Mouse (Mus musculus): ENCODE measurements around the gene Rab11fip3. TPM values are rescaled to one million over a fixed set of nuclear protein-coding genes. Genes with fewer than 3 reads are reported as not detected.
A peak's percentile ranks its signal among the peaks of the same experiment; 100 is the strongest.

The Rab11fip3 gene
- polyA plus RNA-seq, 1 experiment from 2014 or later = 13.0 TPM

GRCm38 (mm10) chr17:26094531-26095110 lies 25.3 kb upstream of the Rab11fip3 start:
- H3K9ac ChIP-seq (ENCODE audit: low read depth, low read length) = peak overlapping the region; percentile 95
- peak overlapping the region; percentile 78; the same call in 1 of the 2 replicates for H3K27ac ChIP-seq (ENCODE audit: low read length)
- 29% methylated on average over 9 of the region's 9 CpGs for WGBS
- no peaks in the 10 kb centered on the region for H3K9me3 ChIP-seq (ENCODE audit: control insufficient read depth, low read length)
- peak overlapping the region; percentile 75 for H3K4me3 ChIP-seq (ENCODE audit: low read length)
- peaks cover 3% of the 10 kb centered on the region; the same call in 1 of the 2 replicates for H3K36me3 ChIP-seq (ENCODE audit: control insufficient read depth, insufficient read depth, low read length)
- H3K4me1 ChIP-seq (ENCODE audit: control insufficient read depth, insufficient read depth, low read length) = peaks cover 7% of the 10 kb centered on the region
- H3K27me3 ChIP-seq (replicated peaks; ENCODE audit: control insufficient read depth, insufficient read depth, low read length) = no peaks in the 10 kb centered on the region
- peak overlapping the region; percentile 81 for H3K4me2 ChIP-seq (ENCODE audit: low read depth, low read length)
- no peak for ATAC-seq

- Histone ChIP-seq H3K9me3 (ENCODE audit: control insufficient read depth, low read length) (no peaks in the 10 kb centered on the region), H3K9ac (ENCODE audit: low read depth, low read length) (peak within 1 kb of the TSS; percentile 79), H3K36me3 (ENCODE audit: control insufficient read depth, insufficient read depth, low read length) (peaks cover 3% of the 10 kb centered on the region; the same call in 1 of the 2 replicates), H3K4me1 (ENCODE audit: control insufficient read depth, insufficient read depth, low read length) (peaks cover 7% of the 10 kb centered on the region), H3K4me3 (ENCODE audit: low read length) (peak within 1 kb of the TSS; percentile 65), H3K27ac (ENCODE audit: low read length) (peak within 1 kb of the TSS; percentile 96), H3K4me2 (ENCODE audit: low read depth, low read length) (peak within 1 kb of the TSS; percentile 74), H3K27me3 (replicated peaks; ENCODE audit: control insufficient read depth, insufficient read depth, low read length) (no peaks in the 10 kb centered on the region)
- peak; percentile 97 for ATAC-seq
- 2% methylated on average over 32 of the region's 32 CpGs for WGBS
Measured at GRCm38 (mm10) chr17:26089905-26090632, 20.7 kb upstream of the Rab11fip3 start, which contains the start of gene Decr2. Decr2 (minus strand) TSS chr17:26090337.

- H3K4me3 ChIP-seq (ENCODE audit: low read length) = no peak overlapping the region
- no peak overlapping the region for H3K27ac ChIP-seq (ENCODE audit: low read length)
Measured at GRCm38 (mm10) chr17:26087059-26087564, 17.8 kb upstream of the Rab11fip3 start.

GRCm38 (mm10) chr17:26080867-26081266 lies 11.5 kb upstream of the Rab11fip3 start:
- Histone ChIP-seq H3K4me2 (ENCODE audit: low read depth, low read length) (no peak overlapping the region), H3K4me1 (ENCODE audit: control insufficient read depth, insufficient read depth, low read length) (no peaks in the 10 kb centered on the region), H3K27me3 (replicated peaks; ENCODE audit: control insufficient read depth, insufficient read depth, low read length) (no peaks in the 10 kb centered on the region), H3K4me3 (ENCODE audit: low read length) (no peak overlapping the region), H3K27ac (ENCODE audit: low read length) (no peak overlapping the region), H3K9ac (ENCODE audit: low read depth, low read length) (no peak overlapping the region), H3K36me3 (ENCODE audit: control insufficient read depth, insufficient read depth, low read length) (no peaks in the 10 kb centered on the region), H3K9me3 (ENCODE audit: control insufficient read depth, low read length) (no peaks in the 10 kb centered on the region)
- 39% methylated on average over 2 of the region's 2 CpGs for WGBS
- no peak for ATAC-seq

More at GRCm38 (mm10) chr17:26087059-26087564, 17.8 kb upstream of the Rab11fip3 start:
- no peak overlapping the region for H3K9ac ChIP-seq (ENCODE audit: low read depth, low read length)
- no peaks in the 10 kb centered on the region for H3K4me1 ChIP-seq (ENCODE audit: control insufficient read depth, insufficient read depth, low read length)
- no peak overlapping the region for H3K4me2 ChIP-seq (ENCODE audit: low read depth, low read length)
- H3K27me3 ChIP-seq (replicated peaks; ENCODE audit: control insufficient read depth, insufficient read depth, low read length) = no peaks in the 10 kb centered on the region
- peaks cover under 1% of the 10 kb centered on the region; the same call in 1 of the 2 replicates for H3K36me3 ChIP-seq (ENCODE audit: control insufficient read depth, insufficient read depth, low read length)
- ATAC-seq = no peak
- no peaks in the 10 kb centered on the region for H3K9me3 ChIP-seq (ENCODE audit: control insufficient read depth, low read length)
- 93% methylated on average over 9 of the region's 9 CpGs for WGBS

- H3K9ac ChIP-seq (ENCODE audit: low read depth, low read length) = no peak overlapping the region
- H3K4me2 ChIP-seq (ENCODE audit: low read depth, low read length) = no peak overlapping the region
- no peaks in the 10 kb centered on the region for H3K27me3 ChIP-seq (replicated peaks; ENCODE audit: control insufficient read depth, insufficient read depth, low read length)
- no peaks in the 10 kb centered on the region for H3K36me3 ChIP-seq (ENCODE audit: control insufficient read depth, insufficient read depth, low read length)
- H3K4me1 ChIP-seq (ENCODE audit: control insufficient read depth, insufficient read depth, low read length) = no peaks in the 10 kb centered on the region
- H3K27ac ChIP-seq (ENCODE audit: low read length) = no peak overlapping the region
- H3K9me3 ChIP-seq (ENCODE audit: control insufficient read depth, low read length) = no peaks in the 10 kb centered on the region
- ATAC-seq = no peak
- 78% methylated on average over 2 of the region's 2 CpGs for WGBS
- H3K4me3 ChIP-seq (ENCODE audit: low read length) = no peak overlapping the region
Measured at GRCm38 (mm10) chr17:26078851-26079250, 9.5 kb upstream of the Rab11fip3 start.

DNA sequence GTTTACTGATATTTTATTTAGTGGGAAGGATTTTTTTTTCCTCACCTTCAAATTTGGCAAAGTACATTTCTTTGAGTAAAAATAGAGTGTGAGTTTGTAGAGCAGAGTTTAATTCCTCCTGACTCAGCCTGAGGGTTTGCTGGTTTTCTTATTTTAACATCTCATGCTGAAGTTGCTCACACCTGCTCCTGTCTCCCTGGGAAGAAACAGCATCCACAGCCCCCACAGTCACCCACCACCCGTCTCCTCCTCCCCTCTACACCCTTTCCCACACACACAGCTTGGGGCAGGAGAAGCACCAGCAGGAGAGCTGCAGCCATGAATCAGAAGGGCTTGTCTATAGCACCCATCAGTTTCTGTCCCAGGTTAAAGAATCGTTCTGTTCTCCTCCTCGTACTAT lies 5.9 kb upstream of the Rab11fip3 start:
- no peak for ATAC-seq
- Histone ChIP-seq H3K36me3 (ENCODE audit: control insufficient read depth, insufficient read depth, low read length) (no peaks in the 10 kb centered on the region), H3K4me1 (ENCODE audit: control insufficient read depth, insufficient read depth, low read length) (no peaks in the 10 kb centered on the region), H3K4me2 (ENCODE audit: low read depth, low read length) (no peak overlapping the region), H3K4me3 (ENCODE audit: low read length) (no peak overlapping the region), H3K9ac (ENCODE audit: low read depth, low read length) (no peak overlapping the region), H3K27ac (ENCODE audit: low read length) (no peak overlapping the region), H3K9me3 (ENCODE audit: control insufficient read depth, low read length) (no peaks in the 10 kb centered on the region), H3K27me3 (replicated peaks; ENCODE audit: control insufficient read depth, insufficient read depth, low read length) (no peaks in the 10 kb centered on the region)
- 69% methylated on average over 3 of the region's 3 CpGs for WGBS

- WGBS = 32% methylated on average over 6 of the region's 6 CpGs
- peak overlapping the region; percentile 84; the same call in 1 of the 2 replicates for H3K4me3 ChIP-seq (ENCODE audit: low read length)
- H3K9ac ChIP-seq (ENCODE audit: low read depth, low read length) = no peak overlapping the region
Measured at GRCm38 (mm10) chr17:26070136-26070535, 781 bp upstream of the Rab11fip3 start.

DNA sequence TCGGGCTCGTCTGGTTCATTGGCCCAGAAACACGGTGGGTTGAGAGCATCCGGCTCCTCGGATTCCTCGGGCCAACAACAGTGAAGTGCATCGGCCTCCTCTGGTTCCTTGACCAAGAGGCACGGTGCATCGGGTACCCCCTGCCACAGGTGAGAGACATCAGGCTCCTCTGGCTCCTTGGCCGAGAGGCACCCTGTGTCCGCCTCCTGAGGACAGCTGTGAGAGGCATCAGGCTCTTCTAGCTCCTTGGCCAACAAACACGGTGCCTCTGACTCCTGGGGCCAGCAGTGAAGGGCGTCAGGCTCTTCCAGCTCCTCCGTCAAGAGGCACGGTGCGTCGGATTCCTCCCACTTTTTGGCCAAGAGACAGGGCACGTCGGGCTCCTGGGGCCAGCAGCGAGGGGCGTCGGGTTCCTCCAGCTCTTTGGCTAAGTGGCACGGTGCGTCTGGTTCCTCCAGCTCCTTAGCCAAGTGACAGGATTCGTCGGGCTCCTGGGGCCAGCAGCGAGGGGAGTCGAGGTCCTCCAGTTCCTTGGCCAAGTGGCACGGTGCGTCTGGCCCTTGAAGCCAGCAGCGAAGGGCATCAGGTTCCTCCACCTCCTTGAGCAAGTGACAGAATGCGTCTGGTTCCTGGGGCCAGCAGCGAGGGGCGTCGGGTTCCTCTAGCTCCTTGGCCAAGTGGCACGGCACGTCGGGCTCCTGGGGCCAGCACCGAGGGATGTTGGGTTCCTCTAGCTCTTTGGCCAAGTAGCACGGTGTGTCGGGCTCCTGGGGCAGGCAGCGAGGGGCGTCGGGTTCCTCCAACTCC lies 1.1 kb downstream of the Rab11fip3 start:
- WGBS = 2% methylated on average over 44 of the region's 44 CpGs
- no peak overlapping the region for H3K27ac ChIP-seq (ENCODE audit: low read length)
- ATAC-seq = 0 out of 2 replicates have a peak, but pooled peaks have one; percentile 12

More at GRCm38 (mm10) chr17:26070136-26070535, 781 bp upstream of the Rab11fip3 start:
- Histone ChIP-seq H3K4me2 (ENCODE audit: low read depth, low read length) (peak overlapping the region; percentile 89), H3K4me1 (ENCODE audit: control insufficient read depth, insufficient read depth, low read length) (peaks cover 26% of the 10 kb centered on the region), H3K27ac (ENCODE audit: low read length) (no peak overlapping the region), H3K27me3 (replicated peaks; ENCODE audit: control insufficient read depth, insufficient read depth, low read length) (no peaks in the 10 kb centered on the region), H3K9me3 (ENCODE audit: control insufficient read depth, low read length) (no peaks in the 10 kb centered on the region), H3K36me3 (ENCODE audit: control insufficient read depth, insufficient read depth, low read length) (no peaks in the 10 kb centered on the region)
- no peak for ATAC-seq

More for the DNA sequence above, 1.1 kb downstream of the Rab11fip3 start:
- Histone ChIP-seq H3K27me3 (replicated peaks; ENCODE audit: control insufficient read depth, insufficient read depth, low read length) (no peaks in the 10 kb centered on the region), H3K4me1 (ENCODE audit: control insufficient read depth, insufficient read depth, low read length) (peaks cover 26% of the 10 kb centered on the region), H3K4me2 (ENCODE audit: low read depth, low read length) (peak overlapping the region; percentile 89), H3K4me3 (ENCODE audit: low read length) (peak overlapping the region; percentile 84), H3K9me3 (ENCODE audit: control insufficient read depth, low read length) (no peaks in the 10 kb centered on the region), H3K9ac (ENCODE audit: low read depth, low read length) (peak overlapping the region; percentile 83), H3K36me3 (ENCODE audit: control insufficient read depth, insufficient read depth, low read length) (no peaks in the 10 kb centered on the region)

All from intestine, embryonic 16.5 days (tissue).